Mouse (Mus musculus) kidney, postnatal 0 days (tissue): ENCODE measurements around the gene Eif4e3. TPM values are rescaled to one million over a fixed set of nuclear protein-coding genes. Genes with fewer than 3 reads are reported as not detected.

Source experiments
- ATAC-seq: fragments of 200-750 bp; cut with Nextera tagmentation; replicated peaks from 2 replicates; pipeline ENCODE4 v1.8.0; 2017; ENCODE audit warnings: low read depth, moderate number of reproducible peaks, moderate TSS enrichment, moderate library complexity; ENCODE audit not compliant: low FRiP score
- DNase-seq: peaks from one replicate; pipeline ENCODE4 v3.0.0-alpha.2; 2016; ENCODE audit warnings: low spot score
- H3K27ac ChIP-seq: fragments of 300-500 bp; sonication (generic); 2 replicates; pipeline ENCODE4 v1.5.1; 2014; ENCODE audit warnings: mild to moderate bottlenecking
- H3K27me3 ChIP-seq: fragments of 300-500 bp; sonication (generic); 2 replicates; pipeline ENCODE4 v1.6.1; 2014; ENCODE audit warnings: low read length, mixed read lengths; ENCODE audit not compliant: insufficient read depth
- H3K36me3 ChIP-seq: fragments of 300-500 bp; sonication (generic); 2 replicates; pipeline ENCODE4 v1.6.1; 2014; ENCODE audit warnings: low read length, mixed read lengths; ENCODE audit not compliant: insufficient read depth
- H3K4me1 ChIP-seq: fragments of 300-500 bp; sonication (generic); replicated peaks from 2 replicates; pipeline ENCODE4 v1.6.1; 2014; ENCODE audit warnings: antibody characterized with exemption, low read length, mixed read lengths; ENCODE audit not compliant: insufficient read depth
- H3K4me2 ChIP-seq: fragments of 300-500 bp; sonication (generic); 2 replicates; pipeline ENCODE4 v1.6.1; 2014; ENCODE audit warnings: mild to moderate bottlenecking, low read length, moderate library complexity, mixed read lengths
- H3K4me3 ChIP-seq: fragments of 300-500 bp; sonication (generic); replicated peaks from 2 replicates; pipeline ENCODE4 v1.5.1; 2014; ENCODE audit warnings: low read depth, low read length
- H3K9ac ChIP-seq: fragments of 300-500 bp; sonication (generic); 2 replicates; pipeline ENCODE4 v1.6.1; 2014; ENCODE audit warnings: low read depth, low read length
- H3K9me3 ChIP-seq: fragments of 300-500 bp; sonication (generic); replicated peaks from 2 replicates; pipeline ENCODE4 v1.6.1; 2016; ENCODE audit warnings: low read length, inconsistent platforms, mixed read lengths
- CTCF ChIP-seq: IDR thresholded peaks from 2 replicates; pipeline ENCODE4 v1.5.1; 2016; ENCODE audit warnings: antibody characterized with exemption, low read depth, mild to moderate bottlenecking, moderate library complexity
- whole genome bisulfite sequencing: fragments of 180-500 bp; shearing (Covaris S2); extraction: QIAGEN DNeasy Blood & Tissue Kit; methylation state at CpG from one replicate; pipeline ENCODE4 v1.1.7; 2014; 5-methylcytosine and 5-hydroxymethylcytosine counted together
- polyA plus RNA-seq: library from polyadenylated mRNA; unstranded; fragments of >200 nt; fragmentation: Nextera tagmentation; extraction: Ambion mirVana; gene quantifications from 2 replicates; pipeline ENCODE4 v1.2.1, GENCODE M21; 2015

The Eif4e3 gene
- polyA plus RNA-seq, 1 experiment from 2014 or later, result 16.4 TPM

GRCm38 (mm10) chr6:99620471-99620870 is 46.1 kb downstream of the Eif4e3 start:
- Histone ChIP-seq H3K27ac (no peak overlapping the region), H3K36me3 (no peaks in the 10 kb centered on the region), H3K4me3 (no peak overlapping the region), H3K9me3 (no peaks in the 10 kb centered on the region), H3K27me3 (no peaks in the 10 kb centered on the region), H3K9ac (no peak overlapping the region), H3K4me1 (no peaks in the 10 kb centered on the region; the same call in 1 of the 2 replicates), H3K4me2 (no peak overlapping the region)
- no peak for DNase-seq
- ATAC-seq, result no peak
- 38% methylated on average over 7 of the region's 7 CpGs for WGBS
- no peak for TF ChIP-seq CTCF

GRCm38 (mm10) chr6:99619964-99620363 is 46.6 kb downstream of the Eif4e3 start:
- peak overlapping the region; percentile 21 for H3K4me2 ChIP-seq
- TF ChIP-seq CTCF, result no peak
- H3K9ac ChIP-seq, result no peak overlapping the region
- DNase-seq (peak; percentile 32), ATAC-seq (no peak)
- H3K4me3 ChIP-seq, result no peak overlapping the region
- 36% methylated on average over 8 of the region's 8 CpGs for WGBS
- H3K27ac ChIP-seq, result no peak overlapping the region; the same call in 1 of the 2 replicates
- H3K4me1 ChIP-seq, result no peaks in the 10 kb centered on the region; the same call in 1 of the 2 replicates
- H3K36me3 ChIP-seq, result no peaks in the 10 kb centered on the region
- H3K9me3 ChIP-seq, result no peaks in the 10 kb centered on the region
- H3K27me3 ChIP-seq, result no peaks in the 10 kb centered on the region

DNA sequence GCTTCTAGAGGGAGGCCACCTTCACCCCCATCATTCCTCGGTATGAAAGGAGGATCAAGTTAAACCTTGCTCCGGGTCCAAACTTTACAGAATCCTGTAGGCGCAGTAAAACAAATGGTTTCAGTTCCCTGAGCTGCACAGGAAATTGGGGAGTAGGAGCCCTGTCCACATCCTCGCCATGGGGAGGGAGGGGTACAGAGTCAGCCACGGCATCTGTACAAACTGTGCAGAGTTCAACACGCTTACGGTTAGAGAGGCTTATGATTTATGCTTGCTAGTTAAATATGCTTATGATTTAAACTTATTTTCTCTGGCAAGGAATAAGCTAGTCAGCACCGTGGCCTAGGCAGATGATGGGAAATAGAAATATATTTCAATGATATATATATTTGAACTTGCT is 47.1 kb downstream of the Eif4e3 start:
- TF ChIP-seq CTCF, result no peak
- peak overlapping the region; percentile 21 for H3K4me2 ChIP-seq
- H3K9ac ChIP-seq, result no peak overlapping the region
- ATAC-seq (no peak; the same call in 1 of the 2 replicates), DNase-seq (peak; percentile 95)
- no peaks in the 10 kb centered on the region for H3K9me3 ChIP-seq
- no peak overlapping the region for H3K4me3 ChIP-seq
- no peak overlapping the region for H3K27ac ChIP-seq
- no peaks in the 10 kb centered on the region for H3K27me3 ChIP-seq
- no peaks in the 10 kb centered on the region; the same call in 1 of the 2 replicates for H3K4me1 ChIP-seq
- H3K36me3 ChIP-seq, result no peaks in the 10 kb centered on the region
- WGBS, result 14% methylated on average over 8 of the region's 8 CpGs

- no peak for TF ChIP-seq CTCF
- Histone ChIP-seq H3K4me1 (no peaks in the 10 kb centered on the region; the same call in 1 of the 2 replicates), H3K27me3 (no peaks in the 10 kb centered on the region), H3K4me3 (no peak overlapping the region), H3K9ac (no peak overlapping the region), H3K9me3 (no peaks in the 10 kb centered on the region), H3K27ac (no peak overlapping the region), H3K4me2 (no peak overlapping the region), H3K36me3 (no peaks in the 10 kb centered on the region)
- WGBS, result 67% methylated on average over 7 of the region's 7 CpGs
- DNase-seq (no peak), ATAC-seq (no peak)
Observed at GRCm38 (mm10) chr6:99617867-99618266, 48.7 kb downstream of the Eif4e3 start.

DNA sequence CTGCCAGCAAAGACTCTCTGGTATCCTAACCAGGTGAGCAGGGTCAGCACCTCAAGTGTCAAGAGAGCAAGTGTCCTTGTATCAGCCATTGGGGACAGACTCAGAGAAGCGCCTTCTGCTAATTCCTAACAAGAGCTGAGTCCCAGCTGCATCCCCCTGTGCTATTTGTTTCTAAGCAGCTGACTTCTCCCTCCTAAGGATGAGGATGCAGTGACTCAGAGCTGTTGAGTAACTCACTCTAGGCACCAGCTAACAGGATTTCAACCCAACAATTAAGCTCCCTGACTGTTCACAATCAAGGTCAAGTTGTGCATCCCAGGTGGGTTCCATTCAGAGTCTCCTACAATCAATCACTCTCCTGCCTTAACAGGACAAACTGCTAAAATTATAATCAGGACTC is 49.2 kb downstream of the Eif4e3 start:
- DNase-seq (no peak), ATAC-seq (no peak)
- Histone ChIP-seq H3K27ac (no peak overlapping the region), H3K4me1 (no peaks in the 10 kb centered on the region; the same call in 1 of the 2 replicates), H3K4me2 (no peak overlapping the region), H3K9me3 (no peaks in the 10 kb centered on the region), H3K27me3 (no peaks in the 10 kb centered on the region), H3K36me3 (no peaks in the 10 kb centered on the region), H3K4me3 (no peak overlapping the region), H3K9ac (no peak overlapping the region)
- 96% methylated on average over 1 of the region's 1 CpGs for WGBS
- TF ChIP-seq CTCF, result no peak

- no peak for ATAC-seq
- Histone ChIP-seq H3K9me3 (no peaks in the 10 kb centered on the region), H3K4me2 (0 out of 2 replicates have a peak overlapping the region, but pooled peaks have one; percentile 2), H3K9ac (no peak overlapping the region), H3K27ac (no peak overlapping the region), H3K4me1 (no peaks in the 10 kb centered on the region; the same call in 1 of the 2 replicates), H3K4me3 (no peak overlapping the region), H3K36me3 (no peaks in the 10 kb centered on the region), H3K27me3 (no peaks in the 10 kb centered on the region)
- 26% methylated on average over 10 of the region's 10 CpGs for WGBS
- DNase-seq, result peak; percentile 48
- TF ChIP-seq CTCF, result no peak
Observed at GRCm38 (mm10) chr6:99615272-99615751, 51.3 kb downstream of the Eif4e3 start.
